Mouse (Mus musculus) CH12.LX (cell line): ENCODE data around the gene Gm21962.

Source experiments
- CHD2 ChIP-seq: IDR thresholded peaks from 2 replicates; pipeline ENCODE4 v1.6.1; 2011; ENCODE audit warnings: low read length, improper control_type of control experiment
- CTCF ChIP-seq, 2 experiments: IDR thresholded peaks in 1 of 2; conservative IDR thresholded peaks in 1 of 2; 2 replicates each; pipeline ENCODE4 v1.5.1; 2011 to 2012; ENCODE audit warnings: low read depth in 2 of 2, low read length in 2 of 2, improper control_type of control experiment in 1 of 2, inconsistent platforms in 1 of 2, mild to moderate bottlenecking in 1 of 2, moderate library complexity in 1 of 2
- E2F4 ChIP-seq: IDR thresholded peaks from 2 replicates; pipeline ENCODE4 v1.6.1; 2011; ENCODE audit warnings: low read depth, low read length, improper control_type of control experiment; ENCODE audit not compliant: insufficient replicate concordance
- EP300 ChIP-seq: IDR thresholded peaks from 2 replicates; pipeline ENCODE4 v1.6.1; 2011; ENCODE audit warnings: low read length, improper control_type of control experiment
- JUN ChIP-seq: IDR thresholded peaks from 2 replicates; pipeline ENCODE4 v1.6.1; 2011; ENCODE audit warnings: low read depth, mild to moderate bottlenecking, low read length, improper control_type of control experiment, moderate library complexity; ENCODE audit not compliant: insufficient read depth
- MAFK ChIP-seq: IDR thresholded peaks from 2 replicates; pipeline ENCODE4 v1.6.1; 2011; ENCODE audit warnings: low read length, improper control_type of control experiment; ENCODE audit not compliant: insufficient replicate concordance
- MAX ChIP-seq: IDR thresholded peaks from 2 replicates; pipeline ENCODE4 v1.6.1; 2011; ENCODE audit warnings: low read length, improper control_type of control experiment
- POLR2A ChIP-seq: IDR thresholded peaks from 2 replicates; pipeline ENCODE4 v1.6.1; 2011; ENCODE audit warnings: low read depth, mild to moderate bottlenecking, improper control_type of control experiment, low read length

GRCm38 (mm10) chr3:137642137-137642536 lies 29.2 kb upstream of the Gm21962 start:
- TF ChIP-seq MAFK (no peak), EP300 (0 out of 2 replicates have a peak, but pooled peaks have one; percentile 21), CTCF (conservative IDR thresholded peaks at IDR 0.05 in 1 of 2, IDR thresholded peaks at IDR 0.05 in 1 of 2; ENCODE audit: low read depth in 2 of 2, low read length in 2 of 2) (no peak), POLR2A (no peak), JUN (no peak), CHD2 (no peak), MAX (no peak), E2F4 (no peak)
